Mouse (Mus musculus) MN1 (cell line): ENCODE measurements around the gene Wnt10b.
"Not testable (repeated sequence)": the region's sequence is repeated elsewhere in the genome, so short reads cannot be mapped to it uniquely, and the experiment has no call there.

Experiments
- DNase-seq: peaks from one replicate; pipeline ENCODE4 v3.0.0-alpha.2; 2016; ENCODE audit warnings: low spot score

Gene Wnt10b

DNA sequence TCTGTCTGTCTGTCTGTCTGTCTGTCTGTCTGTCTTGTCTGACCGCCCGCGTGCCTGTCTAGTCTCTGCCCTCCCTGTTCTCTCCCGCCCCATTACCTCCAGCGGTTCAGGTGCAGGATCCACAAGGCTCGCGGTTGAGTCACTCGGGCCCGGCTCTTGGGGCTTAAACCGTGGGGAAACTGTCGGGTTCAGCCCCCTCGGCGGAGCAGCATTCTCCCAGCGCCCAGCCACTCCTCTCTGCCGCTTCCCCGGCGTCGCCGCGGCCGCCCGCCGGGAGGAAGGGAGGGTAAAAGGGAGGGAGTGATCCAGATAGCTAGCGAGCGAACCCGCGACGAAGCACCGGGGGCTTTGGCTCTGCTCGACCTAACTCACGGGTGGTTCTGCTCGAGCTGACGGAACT, at the start of gene Wnt10b:
Gene Wnt10b, minus strand, starts transcription at position 389 of the 400 bp plus-strand sequence.
- peak; percentile 39 for DNase-seq

DNA sequence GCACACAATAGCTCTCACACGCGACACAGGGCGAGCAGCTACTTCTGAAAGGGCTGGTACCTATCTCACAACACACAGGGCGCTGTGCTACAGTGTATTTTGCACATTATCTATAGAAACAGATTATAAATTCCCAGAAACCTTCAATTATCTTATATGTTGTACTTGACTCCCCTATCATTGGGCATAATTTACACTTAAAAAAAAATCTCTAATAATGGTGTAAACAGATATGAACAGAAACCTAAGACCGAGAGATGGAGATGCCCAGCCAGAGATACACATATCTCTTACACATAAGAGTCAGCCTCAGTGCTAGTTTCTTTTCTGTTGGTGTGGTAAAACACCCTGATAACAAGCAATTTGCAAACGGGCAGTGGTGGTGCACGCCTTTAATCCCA, 49.7 kb upstream of the Wnt10b start:
- DNase-seq: no peak

DNA sequence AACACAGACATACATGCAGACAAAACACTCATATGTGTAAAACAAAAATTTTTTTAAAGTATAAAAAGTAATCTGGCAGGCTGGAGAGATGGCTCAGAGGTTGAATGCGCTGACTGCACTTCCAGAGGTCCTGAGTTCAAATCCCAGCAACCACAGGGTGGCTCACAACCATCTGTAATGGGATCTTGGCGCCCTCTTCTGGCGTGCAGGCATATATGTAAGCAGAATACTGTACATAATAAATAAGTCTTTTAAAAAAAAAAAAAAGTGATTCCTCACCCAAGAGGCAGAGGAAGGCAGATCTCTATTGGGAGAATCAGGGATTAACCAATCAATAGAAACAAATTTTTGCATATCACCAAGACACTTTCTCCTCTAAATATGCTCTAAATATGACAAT, 45.5 kb upstream of the Wnt10b start:
- DNase-seq: no peak

DNA sequence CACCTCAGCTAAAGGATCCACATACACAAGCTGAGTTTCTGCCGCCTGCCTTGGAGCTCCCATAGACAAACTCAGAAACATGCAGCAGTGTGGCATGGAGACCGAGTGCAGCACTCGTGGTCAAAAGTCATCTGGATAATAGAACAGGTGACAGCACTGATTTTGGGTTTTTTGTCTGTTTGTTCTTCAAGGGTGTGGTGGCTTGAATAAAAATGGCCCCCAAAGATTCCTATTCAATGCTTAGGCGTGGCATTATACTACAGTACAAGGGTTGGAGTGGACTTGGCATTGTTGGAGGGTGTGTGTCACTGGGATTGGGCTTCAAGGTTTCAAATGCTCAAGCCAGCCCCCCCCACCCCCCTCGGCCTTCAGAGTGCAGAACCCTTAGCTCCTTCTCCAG, 44.2 kb upstream of the Wnt10b start:
- DNase-seq: no peak

DNA sequence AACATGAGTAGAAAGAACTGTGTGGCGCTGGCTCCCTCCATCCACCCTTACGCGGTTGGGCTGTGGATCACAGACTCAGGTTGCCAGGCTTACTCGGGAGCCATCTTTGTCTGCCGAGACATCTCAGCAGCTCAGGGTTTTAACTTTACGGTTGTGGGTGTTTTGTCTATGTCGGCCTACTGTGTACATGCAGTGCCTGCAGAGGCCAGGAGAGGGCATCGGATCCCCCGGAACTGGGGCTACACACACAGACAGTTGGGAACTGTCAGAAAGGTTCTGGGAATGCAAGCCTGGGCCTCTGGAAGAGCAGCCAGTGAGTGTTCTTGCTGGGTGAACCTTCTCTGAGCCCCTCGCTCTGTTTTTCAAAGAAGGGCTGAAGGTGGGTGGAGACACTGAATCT, 43.5 kb upstream of the Wnt10b start:
- no peak for DNase-seq

DNA sequence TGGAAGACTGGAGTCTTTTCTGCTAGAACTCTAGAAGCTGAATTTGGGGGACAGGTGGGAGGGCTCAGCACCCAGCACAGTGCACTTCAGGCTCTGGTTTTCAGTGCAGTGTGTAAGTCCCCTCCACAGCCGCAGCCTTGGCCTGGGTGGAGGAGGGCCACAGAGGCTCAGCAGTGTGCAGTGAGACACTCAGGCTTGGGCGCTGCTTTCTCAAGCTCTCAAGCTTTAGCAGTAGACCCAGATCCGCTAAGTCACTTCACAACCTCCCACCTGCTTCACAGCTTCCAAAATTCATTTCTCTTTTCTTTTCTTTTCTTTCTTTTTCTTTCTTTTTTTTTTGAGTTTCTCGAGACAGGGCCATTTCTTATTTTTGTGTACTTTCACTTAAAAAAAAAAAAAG, 43.0 kb upstream of the Wnt10b start:
- no peak for DNase-seq

DNA sequence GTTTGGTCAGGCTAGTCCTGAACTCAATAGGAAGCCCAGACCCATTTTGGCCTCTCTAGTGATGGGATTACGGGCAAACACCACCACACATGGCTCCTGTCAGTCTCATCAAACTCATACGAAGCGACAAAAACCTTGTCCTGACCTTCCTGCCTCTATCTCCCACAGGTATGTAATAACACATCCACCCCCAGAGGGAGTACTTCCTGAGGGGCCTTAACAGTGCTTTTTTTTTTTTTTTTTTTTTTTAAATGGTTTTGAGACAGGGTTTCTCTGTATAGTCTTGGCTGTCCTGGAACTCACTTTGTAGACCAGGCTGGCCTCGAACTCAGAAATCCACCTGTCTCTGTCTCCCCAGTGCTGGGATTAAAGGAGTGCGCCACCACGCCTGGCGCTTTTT, 40.2 kb upstream of the Wnt10b start:
- no peak for DNase-seq

DNA sequence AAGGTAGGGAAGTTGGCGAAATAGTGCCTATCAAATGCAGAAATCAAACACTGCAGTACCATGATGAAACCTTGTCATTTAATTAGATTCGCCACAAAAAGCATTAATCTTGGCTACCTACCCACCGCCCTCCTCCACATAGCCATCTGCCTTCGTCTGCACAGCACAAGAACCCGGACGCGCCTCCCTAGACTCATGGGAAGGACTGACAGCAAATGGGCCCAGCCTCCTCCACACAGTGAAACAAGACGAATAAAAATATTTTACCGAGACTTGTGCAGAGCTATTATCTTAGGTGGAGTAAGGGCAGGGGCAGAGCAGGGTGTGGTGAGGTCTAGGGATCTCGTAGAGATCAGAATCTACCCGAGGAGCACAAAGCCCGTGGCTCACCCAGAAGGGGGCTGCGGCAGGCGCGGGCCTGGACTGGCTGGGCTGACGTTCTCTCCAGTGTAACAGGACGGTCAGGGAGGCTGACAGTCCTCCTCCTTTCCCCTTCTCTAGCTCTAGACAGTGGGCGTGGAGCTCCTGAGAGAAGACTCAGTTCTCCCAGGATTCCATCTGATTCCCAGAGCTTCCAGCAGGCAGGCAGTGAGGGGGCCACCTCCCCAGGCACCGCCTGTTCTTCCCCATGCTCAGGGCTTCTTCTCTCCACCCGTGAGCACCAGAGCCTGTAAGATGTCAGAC, 34.9 kb upstream of the Wnt10b start:
- peak; percentile 42 for DNase-seq

DNA sequence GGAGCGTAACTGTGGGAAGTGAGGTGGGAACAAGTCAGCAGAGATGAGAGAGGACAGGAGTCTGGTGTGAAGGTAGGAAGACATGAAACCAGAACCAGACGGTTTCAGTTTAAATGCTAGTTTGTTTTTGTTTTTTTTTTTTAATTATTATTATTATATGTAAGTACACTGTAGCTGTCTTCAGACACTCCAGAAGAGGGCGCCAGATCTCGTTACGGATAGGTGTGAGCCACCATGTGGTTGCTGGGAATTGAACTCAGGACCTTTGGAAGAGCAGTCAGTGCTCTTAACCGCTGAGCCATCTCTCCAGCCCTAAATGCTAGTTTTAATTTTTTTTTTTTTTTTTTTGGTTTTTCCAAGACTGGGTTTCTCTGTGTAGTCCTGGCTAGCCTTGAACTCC, 32.3 kb upstream of the Wnt10b start:
- not testable (repeated sequence) for DNase-seq

DNA sequence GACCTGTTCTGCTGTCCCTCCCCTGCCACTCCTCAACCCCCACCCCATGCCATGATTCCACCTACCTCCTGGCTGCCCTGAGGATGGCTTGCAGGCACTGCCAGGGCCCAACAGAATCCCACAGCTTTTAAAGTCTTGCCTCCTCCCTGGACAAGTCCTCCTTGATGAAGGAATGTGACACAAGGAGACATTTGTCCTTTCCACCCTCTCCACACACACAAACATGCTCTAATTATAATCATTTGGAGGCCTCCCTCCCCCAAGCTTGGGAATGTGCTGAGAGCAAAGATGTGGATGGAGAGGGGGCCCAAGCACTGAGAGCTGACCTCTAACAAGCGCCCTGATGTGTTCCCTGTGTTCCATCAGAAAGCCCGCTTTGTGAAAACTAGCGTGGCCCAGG, 31.4 kb upstream of the Wnt10b start, which contains the start of gene Ddn:
Gene Ddn, minus strand, starts transcription at position 101 of the 400 bp plus-strand sequence.
- no peak for DNase-seq

DNA sequence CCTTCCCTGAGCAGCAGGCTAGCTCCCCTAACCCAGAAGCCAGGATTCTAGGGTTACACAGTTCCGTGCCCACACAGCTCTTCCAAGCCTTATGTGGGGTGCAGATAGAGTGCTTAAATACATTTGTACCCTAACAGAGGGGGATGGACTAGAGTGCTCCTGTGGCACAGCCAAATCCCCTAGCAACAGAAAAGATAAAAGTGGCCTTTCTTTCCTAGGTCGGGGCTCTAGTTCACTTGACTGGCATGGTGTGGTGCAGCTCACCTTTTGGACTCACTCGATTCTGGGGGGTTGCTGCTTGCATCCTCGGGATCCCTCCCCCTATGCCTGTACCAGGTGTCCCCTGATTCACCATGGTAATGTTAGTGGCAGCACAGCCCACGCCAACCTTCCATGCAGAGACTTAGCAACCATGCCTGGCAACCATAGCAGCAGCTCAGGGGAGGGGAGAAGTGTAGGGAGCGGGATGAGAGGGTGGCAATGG, 30.7 kb upstream of the Wnt10b start:
- DNase-seq: no peak

DNA sequence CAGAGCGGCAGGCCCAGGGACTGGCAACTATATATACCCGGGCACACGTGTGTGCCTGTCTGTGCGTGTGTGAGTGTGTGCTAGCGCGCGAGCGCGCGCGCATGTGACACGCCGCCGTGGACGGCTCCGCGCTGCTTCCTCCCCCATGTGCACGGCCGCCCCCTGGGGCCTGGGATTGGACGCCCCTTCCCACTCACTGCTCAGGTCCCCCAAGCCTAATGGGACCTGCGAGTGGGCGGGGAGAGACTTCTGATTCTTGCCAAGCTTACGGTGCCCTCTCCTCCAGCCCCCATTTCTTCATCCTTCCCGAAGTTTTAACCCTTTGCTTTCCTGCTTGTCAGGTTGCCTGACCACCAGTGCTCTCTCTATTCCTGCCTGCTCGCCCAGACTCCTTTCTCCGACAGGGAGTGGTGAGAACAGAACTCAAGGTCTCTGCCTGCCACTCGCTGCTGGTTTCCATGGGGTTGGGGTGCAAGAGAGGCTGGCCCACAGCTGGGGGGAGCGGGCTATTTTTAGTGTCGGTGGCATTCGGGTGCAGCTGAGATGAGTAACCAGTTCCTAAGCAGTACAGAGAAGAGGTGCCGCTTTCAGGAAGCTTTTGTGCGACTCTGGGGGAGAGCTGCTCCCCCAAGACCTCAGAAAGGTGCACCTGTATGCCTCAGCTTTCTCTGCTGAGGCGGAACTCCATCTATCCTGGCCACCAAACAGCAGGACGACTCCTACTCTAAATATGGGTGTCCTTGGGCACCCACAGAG, 30.1 kb upstream of the Wnt10b start:
- peak; percentile 77 for DNase-seq

DNA sequence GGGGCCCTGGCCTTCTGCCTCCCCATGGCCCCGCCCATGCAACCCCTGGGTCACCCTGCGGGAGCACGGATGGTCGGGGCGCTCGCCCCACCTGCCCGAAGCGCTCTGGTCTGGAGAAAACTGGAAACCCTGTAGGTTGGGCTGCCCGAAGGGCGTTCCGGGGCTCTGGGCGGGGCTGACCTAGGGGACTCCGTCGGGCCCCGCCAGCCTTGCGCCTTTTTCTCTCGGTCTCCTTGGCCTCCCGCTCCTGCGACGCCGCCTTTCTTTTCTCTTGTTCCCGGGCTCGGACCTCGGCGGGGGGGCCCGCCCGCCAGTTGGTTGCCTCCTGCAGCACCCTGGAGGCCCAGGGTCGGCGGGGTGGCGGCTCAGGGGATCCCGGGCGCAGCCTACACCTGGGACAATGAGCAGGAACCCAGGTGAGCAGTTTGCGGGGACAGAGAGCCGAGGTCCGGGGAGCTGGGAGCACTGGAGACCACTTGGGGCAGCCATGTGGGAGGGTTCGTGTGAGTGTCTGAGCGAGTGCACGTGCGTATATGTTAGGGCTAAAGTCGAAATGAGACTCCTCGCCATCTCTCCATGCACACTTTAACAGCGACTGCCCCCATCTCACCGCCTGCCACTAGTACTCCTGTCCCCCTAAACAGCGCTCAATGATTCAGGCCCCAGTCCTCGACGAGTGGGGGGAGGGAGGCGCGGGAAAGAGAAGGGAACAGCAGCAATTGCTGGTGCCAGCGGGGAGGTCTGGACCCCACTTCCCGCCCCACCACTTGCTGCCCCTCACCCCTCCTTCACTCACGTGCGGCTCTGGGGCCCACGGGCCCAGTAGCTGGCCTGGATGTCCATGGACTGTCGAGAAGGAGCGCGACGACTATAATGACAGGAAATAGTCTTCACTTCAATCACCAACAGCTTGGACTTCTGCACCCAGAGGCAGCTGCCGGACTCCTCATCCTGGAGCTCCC, 29.1 kb upstream of the Wnt10b start:
- DNase-seq: no peak

DNA sequence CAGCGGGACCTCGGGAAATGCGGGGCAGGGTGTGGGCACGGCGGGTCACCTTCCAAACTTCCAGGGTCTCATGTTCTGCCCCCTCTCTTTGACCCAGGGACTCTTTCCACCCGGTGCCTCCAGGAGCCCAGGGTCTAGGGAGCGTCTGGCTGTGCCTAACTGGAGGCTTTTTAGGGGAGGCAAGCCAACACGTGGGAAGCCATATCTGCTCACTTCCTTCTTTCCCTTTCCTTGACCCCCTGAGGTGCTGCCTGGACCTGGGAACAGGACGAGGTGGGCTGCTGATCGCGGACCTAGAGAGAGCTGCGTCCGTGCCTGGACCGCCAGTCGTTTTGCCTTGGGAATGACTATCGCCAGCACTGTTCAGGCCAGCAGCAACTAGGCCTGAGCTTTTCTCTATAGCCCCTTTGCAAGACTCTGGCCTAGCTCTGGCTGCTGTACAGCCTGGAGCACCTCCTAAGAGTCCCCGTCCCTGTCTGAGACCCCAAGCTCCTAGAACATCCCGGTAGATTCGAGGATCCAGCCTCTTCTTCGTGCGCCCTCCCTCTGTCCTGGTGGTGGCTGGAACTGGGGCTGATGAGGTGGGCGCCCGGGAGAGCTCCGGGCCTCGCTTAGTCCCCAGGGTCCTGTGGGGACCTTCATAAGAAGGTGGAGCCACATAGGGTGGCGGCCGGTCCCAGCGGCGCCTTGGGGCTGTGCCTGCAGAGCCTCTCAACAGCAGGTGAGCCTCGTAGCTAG, 28.3 kb upstream of the Wnt10b start:
- DNase-seq: no peak

DNA sequence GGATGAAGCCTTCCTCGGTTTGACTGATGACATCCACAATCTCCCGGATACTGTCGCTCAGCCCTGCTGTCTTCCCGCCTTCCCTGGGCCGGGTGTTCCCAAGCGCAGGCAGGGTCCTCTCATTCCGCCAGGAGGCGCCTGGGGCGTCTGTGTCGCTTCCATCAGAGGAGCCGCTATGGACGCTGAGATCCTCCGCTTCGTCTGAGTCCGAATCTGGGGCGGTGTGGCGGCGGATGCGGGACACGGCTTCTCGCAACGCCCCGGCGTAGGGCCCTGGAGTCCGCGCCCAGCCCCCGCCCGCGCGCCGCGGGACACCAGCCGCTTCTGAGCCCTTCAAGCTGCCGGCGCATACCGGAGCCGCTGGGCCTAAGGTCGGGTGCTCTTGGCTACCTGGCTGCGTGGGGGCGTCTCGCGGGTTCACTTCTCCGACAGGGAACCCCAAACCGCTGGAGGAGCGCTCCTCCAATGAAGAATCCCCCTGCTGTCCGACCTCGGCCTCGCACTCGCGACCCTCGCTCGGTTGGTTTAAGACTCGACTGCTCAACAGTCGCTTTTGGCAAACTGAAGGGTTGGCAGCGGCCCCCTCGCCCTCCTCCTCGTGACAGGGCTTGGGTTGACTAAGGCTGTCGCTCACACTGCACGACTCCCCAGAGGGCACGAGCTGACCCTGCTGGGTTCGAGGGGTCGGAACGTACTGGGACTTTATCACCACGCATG, 27.5 kb upstream of the Wnt10b start:
- no peak for DNase-seq

DNA sequence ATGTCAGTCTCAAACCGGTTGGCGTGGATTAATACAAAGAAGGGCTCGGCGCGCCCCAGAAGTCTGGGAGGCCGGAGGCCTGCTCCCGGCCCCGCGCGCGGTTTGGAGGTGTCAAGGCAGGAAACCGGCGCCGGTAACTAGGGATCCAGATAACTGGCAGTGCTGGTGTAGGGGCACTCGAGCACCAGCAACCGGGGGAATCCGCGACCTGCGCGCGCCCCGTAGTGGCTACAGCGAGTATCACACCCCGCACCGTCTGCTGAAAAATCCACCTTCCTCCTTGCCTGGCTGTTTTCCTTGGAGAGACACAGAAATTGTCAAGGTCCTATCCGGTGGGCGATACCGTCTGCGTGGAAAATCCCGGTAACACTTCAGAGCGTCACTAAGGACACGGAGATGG, 26.1 kb upstream of the Wnt10b start:
- peak; percentile 85 for DNase-seq

DNA sequence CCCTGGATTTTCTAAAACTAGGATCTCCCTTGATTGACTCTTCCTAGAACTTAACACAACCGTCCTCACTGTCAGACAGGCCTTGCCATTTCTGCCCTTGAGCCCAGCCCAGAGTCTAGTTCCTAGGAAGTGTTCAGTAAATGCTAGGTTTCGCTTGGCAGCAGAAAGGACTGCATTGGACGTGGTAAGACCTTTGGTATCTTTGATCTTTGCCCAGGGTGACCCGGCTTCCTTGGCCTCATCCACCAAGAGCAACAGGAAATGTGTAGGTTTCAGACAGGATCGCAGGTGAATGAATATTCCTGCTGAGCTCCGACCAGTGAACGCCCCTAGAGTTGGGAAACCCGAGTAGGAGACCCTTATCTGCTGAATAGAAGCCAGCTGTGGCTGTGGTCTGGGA, 25.0 kb upstream of the Wnt10b start:
- no peak for DNase-seq

DNA sequence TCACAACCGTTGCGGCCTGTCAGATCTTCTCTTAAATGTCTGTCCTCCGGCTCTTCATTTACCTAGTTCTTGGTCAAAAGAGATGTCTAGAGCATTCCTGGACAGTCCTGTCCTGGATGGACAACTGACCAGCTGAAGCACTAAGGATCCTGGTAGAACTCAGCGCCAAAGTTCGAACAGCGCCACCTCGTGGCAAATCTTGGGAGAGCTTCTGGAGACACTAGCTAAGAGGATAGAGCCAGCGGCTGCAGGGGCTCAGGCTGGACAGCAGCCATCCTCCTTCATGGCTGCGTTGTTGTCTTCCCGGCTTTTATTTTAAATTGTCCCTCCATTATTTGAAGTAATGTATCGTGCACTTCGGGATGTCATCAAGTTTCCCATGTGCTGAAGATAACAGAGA, 21.4 kb upstream of the Wnt10b start:
- peak; percentile 92 for DNase-seq

DNA sequence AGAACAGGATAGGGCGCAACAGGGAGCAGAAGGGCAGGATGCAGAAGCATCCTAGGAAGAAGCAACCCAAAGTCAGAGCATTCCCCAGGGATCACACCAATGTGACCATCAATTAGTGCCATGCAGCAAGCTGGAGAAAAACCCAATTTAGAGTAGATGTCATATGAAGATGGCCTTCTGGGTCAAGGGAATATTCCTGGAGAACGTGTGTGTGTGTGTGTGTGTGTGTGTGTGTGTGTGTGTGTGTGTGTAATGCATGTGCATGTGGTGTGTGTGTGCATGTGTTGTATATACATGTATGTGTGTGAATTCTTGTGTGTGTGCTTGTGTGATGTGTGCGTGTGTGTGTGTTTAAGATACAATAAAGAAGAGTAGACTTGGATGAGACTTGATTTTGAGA, 21.0 kb upstream of the Wnt10b start:
- peak; percentile 46 for DNase-seq

DNA sequence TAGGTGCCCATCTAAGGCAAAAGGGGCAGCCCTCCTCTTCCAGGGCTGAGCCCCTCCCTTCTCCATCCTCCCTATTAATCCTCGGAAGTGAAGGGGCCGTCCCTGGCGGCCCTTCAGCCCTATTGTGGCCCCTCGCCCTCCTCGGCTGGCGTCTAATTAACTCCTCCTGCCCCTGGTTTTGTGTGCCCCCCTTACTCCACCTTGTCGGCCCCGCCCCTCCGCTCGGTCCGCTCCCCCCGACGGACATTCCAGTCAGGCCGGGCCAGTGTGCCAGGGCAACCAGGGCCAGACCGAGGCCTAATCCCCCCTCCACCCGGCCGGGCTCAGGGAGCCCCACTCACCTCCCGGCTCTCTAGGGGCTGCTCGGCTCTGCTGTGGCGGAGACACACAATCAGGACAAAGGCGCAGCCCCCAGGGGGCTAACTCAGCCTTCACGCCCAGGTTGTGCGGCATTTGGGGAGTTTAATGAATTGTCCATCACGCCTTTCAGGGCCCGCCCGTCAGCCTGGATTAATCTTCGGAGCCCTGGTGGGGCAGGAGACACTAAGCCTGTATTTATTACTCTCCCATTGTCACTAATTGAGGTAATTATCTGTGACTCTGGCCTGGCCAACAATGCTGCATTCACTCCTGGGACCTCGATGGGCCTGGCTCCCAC, 20.0 kb upstream of the Wnt10b start:
- DNase-seq: peak; percentile 49
